Mouse (Mus musculus): ENCODE measurements at regions not wholly inside any gene's neighbourhood (a gene's known extent, or its start where the extent isn't known, plus 50 kb on each side); places are given as distances from the start of the nearest gene placed in this dataset.
A peak's percentile ranks its signal among the peaks of the same experiment; 100 is the strongest.

- Histone ChIP-seq H3K27me3 (ENCODE audit: insufficient read depth, low read length) (no peaks in the 10 kb centered on the region), H3K27ac (ENCODE audit: low read depth, low read length) (no peak overlapping the region), H3K9ac (no peak overlapping the region), H3K9me3 (ENCODE audit: low read length) (no peaks in the 10 kb centered on the region), H3K4me2 (ENCODE audit: low read depth) (no peak overlapping the region), H3K4me1 (ENCODE audit: insufficient read depth) (no peaks in the 10 kb centered on the region), H3K36me3 (ENCODE audit: insufficient read depth) (no peaks in the 10 kb centered on the region), H3K4me3 (ENCODE audit: low read depth, low read length) (no peak overlapping the region)
- no peak for ATAC-seq
- WGBS, result 71% methylated on average over 3 of the region's 3 CpGs
- peak; percentile 39 for TF ChIP-seq CTCF (IDR thresholded peaks at IDR 0.05; ENCODE audit: low read depth)
- no peak for DNase-seq
Measured at GRCm38 (mm10) chr2:147788001-147788400, 258.8 kb downstream of the Foxa2 start.

GRCm38 (mm10) chr2:147782496-147782895, 264.3 kb downstream of the Foxa2 start:
- no peak overlapping the region for H3K4me2 ChIP-seq (ENCODE audit: low read depth)
- ATAC-seq, result no peak
- WGBS, result 90% methylated on average over 2 of the region's 2 CpGs
- H3K27ac ChIP-seq (ENCODE audit: low read depth, low read length), result no peak overlapping the region
- DNase-seq, result no peak
- H3K36me3 ChIP-seq (ENCODE audit: insufficient read depth), result no peaks in the 10 kb centered on the region
- H3K9ac ChIP-seq, result no peak overlapping the region
- H3K27me3 ChIP-seq (ENCODE audit: insufficient read depth, low read length), result no peaks in the 10 kb centered on the region
- H3K9me3 ChIP-seq (ENCODE audit: low read length), result no peaks in the 10 kb centered on the region
- no peaks in the 10 kb centered on the region for H3K4me1 ChIP-seq (ENCODE audit: insufficient read depth)
- no peak for TF ChIP-seq CTCF (IDR thresholded peaks at IDR 0.05; ENCODE audit: low read depth)
- no peak overlapping the region for H3K4me3 ChIP-seq (ENCODE audit: low read depth, low read length)

GRCm38 (mm10) chr2:147776316-147776715, 270.5 kb downstream of the Foxa2 start:
- Histone ChIP-seq H3K27ac (ENCODE audit: low read depth, low read length) (no peak overlapping the region), H3K27me3 (ENCODE audit: insufficient read depth, low read length) (no peaks in the 10 kb centered on the region), H3K9ac (no peak overlapping the region), H3K36me3 (ENCODE audit: insufficient read depth) (no peaks in the 10 kb centered on the region), H3K4me1 (ENCODE audit: insufficient read depth) (0 out of 2 replicates have a peak, but pooled peaks cover 2% of the 10 kb centered on the region), H3K4me2 (ENCODE audit: low read depth) (no peak overlapping the region), H3K4me3 (ENCODE audit: low read depth, low read length) (no peak overlapping the region), H3K9me3 (ENCODE audit: low read length) (no peaks in the 10 kb centered on the region)
- TF ChIP-seq CTCF (IDR thresholded peaks at IDR 0.05; ENCODE audit: low read depth), result no peak
- 47% methylated on average over 2 of the region's 2 CpGs for WGBS
- ATAC-seq, result no peak
- DNase-seq, result no peak

- ATAC-seq, result peak; percentile 84
- no peak overlapping the region for H3K9ac ChIP-seq
- no peak for TF ChIP-seq CTCF (IDR thresholded peaks at IDR 0.05; ENCODE audit: low read depth)
Measured at GRCm38 (mm10) chr2:147772579-147772978, 274.2 kb downstream of the Foxa2 start.

GRCm38 (mm10) chr2:147753089-147753488, 293.7 kb downstream of the Foxa2 start:
- Histone ChIP-seq H3K9ac (no peak overlapping the region), H3K4me2 (ENCODE audit: low read depth) (no peak overlapping the region), H3K4me3 (ENCODE audit: low read depth, low read length) (no peak overlapping the region), H3K9me3 (ENCODE audit: low read length) (no peaks in the 10 kb centered on the region), H3K36me3 (ENCODE audit: insufficient read depth) (no peaks in the 10 kb centered on the region), H3K27ac (ENCODE audit: low read depth, low read length) (no peak overlapping the region), H3K4me1 (ENCODE audit: insufficient read depth) (no peaks in the 10 kb centered on the region), H3K27me3 (ENCODE audit: insufficient read depth, low read length) (no peaks in the 10 kb centered on the region)
- TF ChIP-seq CTCF (IDR thresholded peaks at IDR 0.05; ENCODE audit: low read depth), result no peak
- 60% methylated on average over 2 of the region's 2 CpGs for WGBS
- peak; percentile 17 for DNase-seq
- peak; percentile 40; the same call in 1 of the 2 replicates for ATAC-seq

More at GRCm38 (mm10) chr2:147772579-147772978, 274.2 kb downstream of the Foxa2 start:
- Histone ChIP-seq H3K9me3 (ENCODE audit: low read length) (no peaks in the 10 kb centered on the region), H3K27me3 (ENCODE audit: insufficient read depth, low read length) (no peaks in the 10 kb centered on the region), H3K4me3 (ENCODE audit: low read depth, low read length) (no peak overlapping the region), H3K27ac (ENCODE audit: low read depth, low read length) (no peak overlapping the region), H3K4me1 (ENCODE audit: insufficient read depth) (0 out of 2 replicates have a peak, but pooled peaks cover 2% of the 10 kb centered on the region), H3K4me2 (ENCODE audit: low read depth) (no peak overlapping the region), H3K36me3 (ENCODE audit: insufficient read depth) (no peaks in the 10 kb centered on the region)
- no peak for DNase-seq
- WGBS, result 37% methylated on average over 1 of the region's 1 CpGs

GRCm38 (mm10) chr2:147751831-147752230, 294.9 kb downstream of the Foxa2 start:
- Histone ChIP-seq H3K36me3 (ENCODE audit: insufficient read depth) (no peaks in the 10 kb centered on the region), H3K4me3 (ENCODE audit: low read depth, low read length) (no peak overlapping the region), H3K4me2 (ENCODE audit: low read depth) (no peak overlapping the region), H3K4me1 (ENCODE audit: insufficient read depth) (no peaks in the 10 kb centered on the region), H3K9me3 (ENCODE audit: low read length) (no peaks in the 10 kb centered on the region), H3K27ac (ENCODE audit: low read depth, low read length) (0 out of 2 replicates have a peak overlapping the region, but pooled peaks have one; percentile 45), H3K9ac (no peak overlapping the region), H3K27me3 (ENCODE audit: insufficient read depth, low read length) (no peaks in the 10 kb centered on the region)
- peak; percentile 71 for DNase-seq
- no peak for TF ChIP-seq CTCF (IDR thresholded peaks at IDR 0.05; ENCODE audit: low read depth)
- 68% methylated on average over 3 of the region's 3 CpGs for WGBS
- peak; percentile 87 for ATAC-seq

GRCm38 (mm10) chr2:147748006-147748405, 298.8 kb downstream of the Foxa2 start:
- H3K9ac ChIP-seq, result no peak overlapping the region
- no peaks in the 10 kb centered on the region for H3K36me3 ChIP-seq (ENCODE audit: insufficient read depth)
- no peaks in the 10 kb centered on the region for H3K4me1 ChIP-seq (ENCODE audit: insufficient read depth)
- H3K27ac ChIP-seq (ENCODE audit: low read depth, low read length), result no peak overlapping the region
- no peaks in the 10 kb centered on the region for H3K9me3 ChIP-seq (ENCODE audit: low read length)
- H3K4me2 ChIP-seq (ENCODE audit: low read depth), result no peak overlapping the region
- no peak for DNase-seq
- TF ChIP-seq CTCF (IDR thresholded peaks at IDR 0.05; ENCODE audit: low read depth), result no peak
- no peak for ATAC-seq
- no peak overlapping the region for H3K4me3 ChIP-seq (ENCODE audit: low read depth, low read length)
- WGBS, result 35% methylated on average over 4 of the region's 4 CpGs
- H3K27me3 ChIP-seq (ENCODE audit: insufficient read depth, low read length), result no peaks in the 10 kb centered on the region

Measured in forebrain, postnatal 0 days (tissue).